Mouse (Mus musculus) cortical plate, adult 2 months (tissue): ENCODE results near the gene Ppp2r1b. TPM values are rescaled to one million over a fixed set of nuclear protein-coding genes. Genes with fewer than 3 reads are reported as not detected.

Source experiments
- H3K27ac ChIP-seq: fragments of 200-500 bp; 2 replicates; pipeline ENCODE4 v1.5.1; 2012; ENCODE audit warnings: low read length, control low read depth, inconsistent platforms; ENCODE audit not compliant: insufficient read depth
- H3K4me1 ChIP-seq: fragments of 200-500 bp; 2 replicates; pipeline ENCODE4 v1.6.1; 2011; ENCODE audit warnings: low read length; ENCODE audit not compliant: control insufficient read depth, insufficient read depth
- H3K4me3 ChIP-seq: fragments of 200-500 bp; 2 replicates; pipeline ENCODE4 v1.5.1; 2011; ENCODE audit warnings: mild to moderate bottlenecking, low read length, control low read depth; ENCODE audit not compliant: insufficient read depth
- CTCF ChIP-seq: fragments of 200-500 bp; IDR thresholded peaks from 2 replicates; pipeline ENCODE4 v1.5.1; 2011; ENCODE audit warnings: mild to moderate bottlenecking, control low read depth, low read length; ENCODE audit not compliant: insufficient read depth; ENCODE audit errors: extremely low read depth
- POLR2A ChIP-seq: fragments of 200-500 bp; IDR thresholded peaks from 2 replicates; pipeline ENCODE4 v1.6.1; 2011; ENCODE audit warnings: mild to moderate bottlenecking, low read length, control low read depth; ENCODE audit not compliant: insufficient read depth; ENCODE audit errors: extremely low read depth
- polyA plus RNA-seq: library from polyadenylated mRNA; depleted of rRNA; stranded (reverse); fragments of >200 nt; gene quantifications from 2 replicates; pipeline ENCODE4 v1.2.3, GENCODE M21; 2012

Gene Ppp2r1b
- polyA plus RNA-seq, 1 experiment: 14.9 TPM

- Histone ChIP-seq H3K4me1 (no peaks in the 10 kb centered on the region), H3K4me3 (no peak overlapping the region), H3K27ac (no peak overlapping the region)
- no peak for TF ChIP-seq CTCF
Observed at GRCm38 (mm10) chr9:50861119-50861839, 16.2 kb downstream of the Ppp2r1b start.

GRCm38 (mm10) chr9:50863824-50864223 is 18.7 kb downstream of the Ppp2r1b start:
- no peak overlapping the region for H3K4me3 ChIP-seq
- TF ChIP-seq POLR2A: no peak
- TF ChIP-seq CTCF: no peak
- no peaks in the 10 kb centered on the region for H3K4me1 ChIP-seq
- no peak overlapping the region for H3K27ac ChIP-seq

- TF ChIP-seq POLR2A (no peak), CTCF (no peak)
- H3K4me3 ChIP-seq: no peak overlapping the region
- H3K4me1 ChIP-seq: no peaks in the 10 kb centered on the region
- H3K27ac ChIP-seq: no peak overlapping the region
Observed at GRCm38 (mm10) chr9:50864877-50865276, 19.8 kb downstream of the Ppp2r1b start.

- TF ChIP-seq POLR2A (no peak), CTCF (no peak)
- Histone ChIP-seq H3K4me1 (no peaks in the 10 kb centered on the region), H3K27ac (no peak overlapping the region), H3K4me3 (no peak overlapping the region)
Observed at GRCm38 (mm10) chr9:50865803-50866202, 20.7 kb downstream of the Ppp2r1b start.

- Histone ChIP-seq H3K27ac (no peak overlapping the region), H3K4me3 (no peak overlapping the region), H3K4me1 (no peaks in the 10 kb centered on the region)
- TF ChIP-seq CTCF (no peak), POLR2A (no peak)
Observed at GRCm38 (mm10) chr9:50867015-50867414, 21.9 kb downstream of the Ppp2r1b start.

- TF ChIP-seq POLR2A (no peak), CTCF (no peak)
- H3K27ac ChIP-seq: no peak overlapping the region
- no peak overlapping the region for H3K4me3 ChIP-seq
- peaks cover 2% of the 10 kb centered on the region; the same call in 1 of the 2 replicates for H3K4me1 ChIP-seq
Observed at GRCm38 (mm10) chr9:50868182-50868581, 23.1 kb downstream of the Ppp2r1b start.

- Histone ChIP-seq H3K27ac (no peak overlapping the region), H3K4me3 (no peak overlapping the region), H3K4me1 (peaks cover 2% of the 10 kb centered on the region; the same call in 1 of the 2 replicates)
- TF ChIP-seq CTCF (no peak), POLR2A (no peak)
Observed at GRCm38 (mm10) chr9:50873210-50873609, 28.1 kb downstream of the Ppp2r1b start.

- Histone ChIP-seq H3K4me1 (peaks cover 2% of the 10 kb centered on the region; the same call in 1 of the 2 replicates), H3K27ac (no peak overlapping the region), H3K4me3 (no peak overlapping the region)
- TF ChIP-seq CTCF (no peak), POLR2A (no peak)
Observed at GRCm38 (mm10) chr9:50874031-50874430, 28.9 kb downstream of the Ppp2r1b start.

- TF ChIP-seq CTCF: no peak
- no peak for TF ChIP-seq POLR2A
- Histone ChIP-seq H3K27ac (no peak overlapping the region), H3K4me3 (no peak overlapping the region), H3K4me1 (peaks cover 2% of the 10 kb centered on the region; the same call in 1 of the 2 replicates)
Observed at GRCm38 (mm10) chr9:50875470-50875869, 30.4 kb downstream of the Ppp2r1b start.

- TF ChIP-seq POLR2A: no peak
- no peak for TF ChIP-seq CTCF
- Histone ChIP-seq H3K27ac (no peak overlapping the region), H3K4me3 (no peak overlapping the region), H3K4me1 (peaks cover 2% of the 10 kb centered on the region; the same call in 1 of the 2 replicates)
Observed at GRCm38 (mm10) chr9:50876287-50876686, 31.2 kb downstream of the Ppp2r1b start.

GRCm38 (mm10) chr9:50877431-50877830 is 32.3 kb downstream of the Ppp2r1b start:
- TF ChIP-seq CTCF (no peak), POLR2A (no peak)
- Histone ChIP-seq H3K27ac (no peak overlapping the region), H3K4me1 (peaks cover 2% of the 10 kb centered on the region; the same call in 1 of the 2 replicates)

More at GRCm38 (mm10) chr9:50877431-50877830, 32.3 kb downstream of the Ppp2r1b start:
- H3K4me3 ChIP-seq: no peak overlapping the region
